Mouse (Mus musculus) skeletal muscle tissue, adult 2 months (tissue): ENCODE results near the gene Thsd4.

ENCODE experiments used
- DNase-seq: peaks from one replicate; pipeline ENCODE4 v3.0.0-alpha.2; 2012; ENCODE audit warnings: low read depth, low spot score

Gene Thsd4

GRCm38 (mm10) chr9:60517148-60517547, 4.7 kb downstream of the Thsd4 start:
- no peak for DNase-seq

GRCm38 (mm10) chr9:60516379-60516778, 5.5 kb downstream of the Thsd4 start:
- no peak for DNase-seq

GRCm38 (mm10) chr9:60513329-60513788, 8.5 kb downstream of the Thsd4 start:
- DNase-seq: no peak

GRCm38 (mm10) chr9:60510876-60511275, 11.0 kb downstream of the Thsd4 start:
- no peak for DNase-seq

GRCm38 (mm10) chr9:60506136-60506535, 15.7 kb downstream of the Thsd4 start:
- no peak for DNase-seq

- no peak for DNase-seq
Measured at GRCm38 (mm10) chr9:60504378-60505285, 17.2 kb downstream of the Thsd4 start.

- DNase-seq: no peak
Measured at GRCm38 (mm10) chr9:60502220-60502619, 19.6 kb downstream of the Thsd4 start.

- DNase-seq: no peak
Measured at GRCm38 (mm10) chr9:60501504-60502179, 20.2 kb downstream of the Thsd4 start.

- peak; percentile 10 for DNase-seq
Measured at GRCm38 (mm10) chr9:60492275-60492974, 29.4 kb downstream of the Thsd4 start.

- no peak for DNase-seq
Measured at GRCm38 (mm10) chr9:60491489-60492100, 30.3 kb downstream of the Thsd4 start.

- no peak for DNase-seq
Measured at GRCm38 (mm10) chr9:60491079-60491478, 30.8 kb downstream of the Thsd4 start.

- DNase-seq: no peak
Measured at GRCm38 (mm10) chr9:60488816-60489215, 33.0 kb downstream of the Thsd4 start.

- no peak for DNase-seq
Measured at GRCm38 (mm10) chr9:60482165-60482564, 39.7 kb downstream of the Thsd4 start.

GRCm38 (mm10) chr9:60480052-60480451, 41.8 kb downstream of the Thsd4 start:
- DNase-seq: no peak

GRCm38 (mm10) chr9:60478806-60479205, 43.0 kb downstream of the Thsd4 start:
- DNase-seq: no peak

GRCm38 (mm10) chr9:60477991-60478750, 43.7 kb downstream of the Thsd4 start:
- no peak for DNase-seq

- no peak for DNase-seq
Measured at GRCm38 (mm10) chr9:60460010-60460982, 61.5 kb downstream of the Thsd4 start.

GRCm38 (mm10) chr9:60458468-60458962, 63.3 kb downstream of the Thsd4 start:
- no peak for DNase-seq
